Mouse (Mus musculus): Measurements from ENCODE around the gene Eef2k.

Eef2k gene

DNA sequence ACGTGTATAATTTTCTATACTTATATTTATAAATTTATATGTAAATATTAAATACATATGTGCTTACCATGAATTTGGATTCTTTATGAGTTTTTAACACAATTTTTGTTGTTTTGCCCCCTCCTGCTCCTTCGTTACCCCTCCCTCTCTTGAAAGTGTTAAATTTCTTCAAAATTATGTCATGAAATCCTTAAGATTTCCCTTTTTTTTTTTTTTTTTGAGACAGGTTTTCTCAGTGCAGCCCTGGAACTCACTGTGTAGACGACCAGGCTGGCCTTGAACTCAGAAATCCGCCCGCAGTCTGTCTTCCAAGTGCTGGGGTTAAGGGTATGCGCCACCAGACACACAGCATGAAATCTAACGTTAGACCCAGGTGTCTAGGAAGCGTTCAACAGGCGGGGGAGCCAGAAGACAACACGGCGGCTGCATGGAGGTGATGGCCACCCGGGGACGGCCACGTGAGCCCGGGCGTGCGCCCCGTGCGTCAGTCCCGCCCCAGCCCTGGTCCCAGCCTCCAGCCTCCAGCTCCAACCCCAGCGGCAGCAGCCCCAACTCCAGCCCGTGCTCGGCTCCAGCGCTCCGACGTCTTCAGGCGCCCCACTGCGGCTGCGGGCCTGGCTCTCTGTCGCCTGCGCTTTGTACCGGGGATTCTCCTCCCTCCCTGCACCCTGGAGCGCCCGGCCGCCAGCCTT, at the start of gene Eef2k:
Gene Eef2k (plus strand): TSS at position 487 of the 692 bp plus-strand sequence.
- peak; percentile 86 for DNase-seq (ENCODE audit: low spot score)

DNA sequence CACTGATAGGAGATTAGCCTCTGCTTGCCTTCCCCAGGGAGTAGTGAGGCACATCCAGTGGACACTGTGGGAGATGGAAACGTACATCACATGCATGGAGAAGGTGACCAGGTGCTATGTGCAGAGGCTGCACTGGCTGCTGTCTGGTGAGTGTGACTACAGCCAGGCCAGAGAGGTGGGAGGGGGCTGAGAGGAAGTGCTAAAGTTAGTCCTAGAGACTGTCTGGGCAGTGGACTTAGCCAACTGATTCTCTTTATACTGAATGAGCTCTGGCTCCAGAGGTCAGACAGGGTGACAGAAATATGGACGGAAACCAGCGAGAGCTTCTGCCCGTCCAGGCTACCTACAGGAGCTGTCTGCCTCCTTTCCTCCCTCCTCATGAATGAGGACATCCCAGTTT, 47.1 kb upstream of the Eef2k start:
- DNase-seq (ENCODE audit: low spot score), result no peak

DNA sequence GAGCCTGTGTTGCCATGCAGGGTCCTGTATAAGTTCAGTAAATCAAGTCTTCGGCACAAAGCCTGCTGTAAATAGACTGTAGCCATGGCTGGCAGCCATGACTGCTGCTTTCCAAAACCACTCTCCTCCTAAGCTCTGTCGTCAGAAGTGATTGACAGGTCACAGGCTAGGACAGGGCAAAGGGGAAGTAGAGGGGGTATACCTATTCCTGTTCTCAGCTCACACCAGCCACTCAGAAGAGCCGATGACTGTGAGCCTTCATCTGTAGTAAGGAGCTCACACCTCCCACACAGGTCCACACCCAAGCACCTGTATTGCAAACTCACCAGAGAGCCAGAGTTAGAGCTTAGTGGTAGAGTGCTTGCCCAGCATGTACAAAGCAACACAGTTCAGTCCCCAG, 46.3 kb upstream of the Eef2k start:
- no peak for DNase-seq (ENCODE audit: low spot score)

DNA sequence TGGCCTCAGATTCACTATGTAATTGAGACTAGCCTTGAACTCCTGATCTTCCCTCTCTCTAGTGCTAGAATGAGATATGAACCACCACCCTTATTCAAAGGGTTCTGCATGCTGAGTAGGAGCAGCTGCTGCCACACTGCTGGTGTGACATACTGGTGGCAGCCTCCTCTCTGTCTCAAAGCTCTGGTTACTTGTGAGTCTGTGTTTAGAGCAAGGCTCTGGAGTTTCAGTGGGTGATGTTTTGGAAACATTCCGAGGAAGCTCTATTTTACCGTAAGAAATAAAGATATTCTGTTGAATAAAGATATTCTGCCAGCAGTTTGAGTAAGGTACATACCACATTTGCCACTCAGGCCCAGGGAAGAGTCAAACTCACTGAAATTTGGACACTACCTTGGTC, 39.4 kb upstream of the Eef2k start:
- DNase-seq (ENCODE audit: low spot score), result no peak

DNA sequence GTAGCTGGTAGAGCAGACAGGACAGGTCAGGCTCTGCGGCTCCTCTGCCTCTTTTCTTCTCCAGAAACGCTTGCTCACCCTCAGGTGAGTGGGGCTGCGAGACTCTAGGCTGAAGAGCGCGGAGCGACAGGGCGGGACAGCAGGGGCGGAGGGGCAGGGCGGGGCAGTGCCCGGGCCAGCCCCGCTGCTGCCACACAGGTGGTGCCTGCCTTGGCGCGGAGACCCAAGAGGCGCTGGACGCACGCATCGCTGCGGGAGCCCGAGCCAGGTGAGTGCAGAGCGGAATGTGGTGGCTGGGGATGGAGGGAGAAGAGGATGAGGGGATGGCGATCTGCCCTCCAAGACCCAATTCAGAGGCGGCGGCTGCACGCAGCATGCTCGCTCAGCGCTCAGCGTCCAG, 32.9 kb upstream of the Eef2k start:
- no peak for DNase-seq (ENCODE audit: low spot score)

DNA sequence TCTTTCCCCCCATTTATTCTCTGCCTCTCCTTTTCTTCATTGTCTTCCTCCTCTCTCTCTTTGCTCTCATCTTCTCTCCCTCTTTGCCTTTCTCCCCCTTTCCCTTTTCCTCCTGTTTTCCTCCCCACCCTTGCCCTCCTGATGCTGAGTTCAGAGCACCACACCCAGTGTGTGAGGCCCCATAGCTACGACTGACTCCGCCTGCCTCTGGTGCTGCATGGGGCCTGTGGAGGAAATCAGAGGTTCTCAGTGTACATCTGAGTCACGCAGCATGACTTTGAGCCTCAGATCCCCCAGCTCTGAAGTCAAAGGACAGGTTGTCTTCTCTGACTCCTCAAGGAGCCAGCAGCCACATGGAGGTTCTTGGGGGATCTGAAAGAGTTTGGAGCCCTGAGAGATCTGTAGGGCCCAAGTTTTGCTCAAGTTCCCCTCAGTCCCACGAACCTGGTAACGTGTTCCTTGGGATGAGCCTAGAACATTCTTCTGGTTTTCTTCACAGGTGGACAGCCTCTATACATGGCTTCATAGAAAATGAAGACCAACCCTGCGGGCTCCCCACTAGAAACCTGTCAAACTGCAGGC, 30.7 kb upstream of the Eef2k start, which contains the start of gene Gm5737:
Gene Gm5737 (plus strand): TSS at position 532 of the 582 bp plus-strand sequence.
- no peak for DNase-seq (ENCODE audit: low spot score)

DNA sequence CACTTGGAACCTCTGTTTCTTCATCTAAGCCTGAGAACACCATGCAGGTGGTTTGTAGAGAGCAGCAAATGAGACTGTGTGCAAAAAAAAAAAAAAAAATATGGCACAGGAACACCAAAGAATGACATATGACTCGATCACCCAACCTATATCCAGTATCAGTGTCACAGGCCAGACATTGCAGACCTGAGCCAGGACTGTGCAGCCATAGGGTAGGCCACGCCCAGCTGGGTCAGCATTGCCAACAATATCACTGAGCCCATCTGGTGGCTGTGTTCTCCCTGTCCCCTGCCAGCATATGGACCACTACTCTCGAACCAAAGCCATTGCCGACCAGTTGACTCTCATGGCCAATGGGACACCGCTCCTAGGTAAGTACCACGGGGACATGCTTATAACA, 25.1 kb upstream of the Eef2k start:
- DNase-seq (ENCODE audit: low spot score), result no peak

DNA sequence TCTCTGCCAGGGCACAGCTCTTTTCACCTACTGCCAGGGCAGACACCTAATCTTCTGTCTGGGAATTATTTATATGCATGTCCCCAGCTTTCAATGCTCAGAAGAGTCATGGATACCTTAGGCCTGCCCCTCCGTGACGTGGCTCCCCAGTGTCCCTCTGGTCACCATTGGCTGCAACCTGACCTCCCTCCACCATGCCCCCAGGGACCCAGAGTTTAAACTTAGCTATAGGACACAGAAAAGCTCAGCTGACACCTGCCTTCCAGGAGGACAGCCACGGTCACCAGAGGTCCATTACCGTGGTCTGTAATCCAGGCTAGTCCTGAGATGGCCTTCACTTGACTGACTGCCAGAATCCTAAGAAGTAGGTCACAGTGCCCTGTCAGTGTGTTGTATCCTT, 23.2 kb upstream of the Eef2k start:
- no peak for DNase-seq (ENCODE audit: low spot score)

DNA sequence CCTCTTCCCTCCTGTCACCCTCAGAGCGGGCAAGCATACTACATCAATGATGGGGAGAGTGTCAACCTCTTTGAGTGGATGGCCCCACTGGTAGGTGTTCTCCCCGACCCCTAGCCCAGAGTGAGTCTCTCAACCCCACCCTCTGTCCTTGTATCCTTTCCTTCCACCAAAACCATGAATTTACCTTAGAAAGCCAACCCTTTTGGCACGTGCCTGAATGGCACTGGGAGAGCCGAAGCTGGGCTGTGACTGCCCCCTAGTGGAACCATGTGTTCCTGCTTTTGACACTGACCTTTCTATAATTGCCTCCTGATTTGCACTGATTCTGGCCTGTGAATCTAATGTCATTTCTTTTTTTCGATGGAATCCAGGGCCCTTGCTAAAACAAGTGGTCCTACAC, 19.4 kb upstream of the Eef2k start:
- peak; percentile 58 for DNase-seq (ENCODE audit: low spot score)

DNA sequence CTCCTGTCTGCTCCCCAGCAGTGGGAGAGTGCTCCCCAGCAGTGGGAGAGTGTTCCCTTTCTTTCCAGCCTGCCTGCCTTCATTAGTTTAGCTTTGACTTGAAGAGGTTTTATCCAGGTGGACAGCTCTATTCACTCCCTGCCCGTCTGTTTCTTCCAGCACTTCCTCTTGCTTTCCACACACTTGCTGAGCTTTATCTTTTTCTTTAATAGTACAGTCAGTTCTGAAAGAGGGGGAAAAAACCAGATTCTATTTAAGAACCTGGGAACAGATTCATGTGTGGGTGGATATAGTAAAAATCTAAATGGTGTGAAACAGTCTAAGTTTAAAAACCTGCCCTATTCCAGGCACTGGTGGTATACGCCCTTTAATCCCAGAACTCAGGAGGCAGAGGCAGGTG, 17.5 kb upstream of the Eef2k start:
- DNase-seq (ENCODE audit: low spot score), result no peak

DNA sequence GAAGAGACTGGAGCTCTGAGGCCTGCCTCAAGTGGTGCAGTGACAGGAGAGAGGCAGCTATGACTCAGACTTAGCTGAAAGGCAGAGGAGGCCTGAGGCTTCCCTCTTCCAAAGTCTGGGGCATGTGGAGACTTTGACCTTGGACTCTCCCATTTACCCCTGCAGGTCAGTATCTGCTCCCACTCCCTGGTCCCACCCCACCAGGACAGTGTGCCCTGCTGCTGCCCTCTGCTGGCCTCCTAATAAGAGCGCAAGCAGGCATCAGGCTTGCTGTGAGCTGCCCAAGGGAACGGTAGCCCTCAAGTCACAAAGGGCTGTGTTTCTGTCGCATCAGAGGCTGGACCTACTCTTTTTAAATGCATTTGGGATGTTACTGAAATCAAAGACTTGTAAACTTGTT, 16.2 kb upstream of the Eef2k start:
- DNase-seq (ENCODE audit: low spot score), result no peak

DNA sequence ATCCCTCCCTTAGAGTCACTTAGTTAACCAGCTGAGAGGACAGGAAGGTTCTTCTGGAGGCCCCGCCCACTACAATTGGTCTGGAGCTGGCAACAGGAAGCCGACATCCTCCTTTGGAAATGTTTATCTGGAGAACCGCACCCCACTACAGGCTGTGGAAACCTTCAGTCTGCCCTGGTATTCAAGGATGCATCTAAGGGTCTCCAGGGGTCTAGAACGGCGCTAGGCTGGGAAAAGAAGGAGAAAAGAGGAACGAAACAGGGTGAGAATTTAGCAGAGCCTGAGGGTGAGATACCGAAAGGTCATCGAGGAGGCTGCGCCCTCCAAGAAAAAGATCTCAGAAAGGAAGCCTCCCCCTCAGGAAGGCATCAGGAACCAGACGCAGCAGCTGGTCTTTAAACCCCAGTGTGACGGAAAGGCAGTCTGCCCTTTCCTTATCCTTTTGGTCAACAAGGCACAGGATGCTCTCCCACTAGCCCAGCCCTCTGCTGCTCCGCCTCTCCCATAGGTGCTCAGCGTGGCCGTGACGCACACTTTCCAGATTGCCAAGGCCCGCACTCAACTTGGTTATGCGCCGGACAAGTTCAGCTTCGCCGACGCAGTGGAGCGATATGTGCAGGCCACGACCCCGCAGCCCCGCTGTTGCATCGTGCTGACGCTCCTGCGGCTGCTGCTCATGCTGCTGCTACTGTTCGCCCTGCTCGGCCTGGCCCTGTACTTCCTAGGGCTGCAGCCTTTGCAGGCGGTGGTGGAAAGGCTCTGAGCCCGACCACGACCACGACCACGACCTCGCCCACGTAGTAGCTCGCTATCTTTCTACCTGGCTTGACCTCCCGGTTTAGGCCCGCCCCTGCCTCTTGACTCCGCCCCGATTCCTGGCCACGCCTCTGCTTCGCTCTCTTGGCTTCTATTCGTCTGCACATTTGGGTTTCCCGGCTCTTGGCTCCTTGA, 11.9 kb upstream of the Eef2k start:
- peak; percentile 51 for DNase-seq (ENCODE audit: low spot score)

DNA sequence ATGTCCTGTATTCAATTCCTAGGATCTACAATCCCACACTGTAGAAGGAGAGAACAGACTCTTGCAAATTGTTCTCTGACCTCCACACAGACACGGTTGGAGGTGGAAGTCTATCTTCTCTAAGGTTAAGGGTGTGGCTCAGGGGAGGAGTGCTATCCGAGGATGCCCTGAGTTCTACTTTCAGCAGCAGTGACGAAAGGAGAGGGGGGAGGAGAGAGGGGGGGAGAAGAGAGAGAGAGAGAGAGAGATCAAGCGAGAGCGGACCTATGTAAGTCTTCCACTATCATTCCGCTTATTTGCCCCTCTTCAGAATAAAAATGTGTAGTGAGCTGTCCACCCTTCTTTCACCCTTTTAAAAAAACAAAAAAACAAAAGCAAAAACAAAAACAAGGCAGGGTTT, 8.2 kb upstream of the Eef2k start:
- DNase-seq (ENCODE audit: low spot score), result peak; percentile 27

DNA sequence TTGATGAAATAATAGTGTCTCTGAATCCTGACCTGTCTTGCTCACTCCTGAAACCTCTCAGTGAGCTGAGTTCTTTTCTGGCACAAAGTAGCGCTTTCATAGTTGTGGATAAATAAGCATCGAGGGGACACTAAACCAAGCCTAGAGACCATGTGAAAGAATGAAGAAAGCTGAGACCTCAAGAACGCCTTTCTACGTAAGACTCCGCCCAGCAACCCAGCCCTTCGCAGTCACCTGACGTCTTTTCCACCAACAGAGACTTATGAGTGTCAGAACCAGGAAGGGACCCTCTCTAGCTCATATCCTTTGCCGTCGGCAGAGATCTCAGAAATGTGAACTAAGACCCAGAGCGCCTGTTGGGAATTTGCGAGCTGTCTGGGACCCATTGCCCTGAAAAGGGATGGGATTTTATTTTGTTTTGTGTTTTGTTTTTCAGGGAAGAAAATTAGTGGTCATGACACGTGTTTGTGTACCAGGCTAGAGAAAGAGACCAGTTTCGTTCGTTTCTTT, 7.7 kb upstream of the Eef2k start:
- DNase-seq (ENCODE audit: low spot score), result peak; percentile 84

DNA sequence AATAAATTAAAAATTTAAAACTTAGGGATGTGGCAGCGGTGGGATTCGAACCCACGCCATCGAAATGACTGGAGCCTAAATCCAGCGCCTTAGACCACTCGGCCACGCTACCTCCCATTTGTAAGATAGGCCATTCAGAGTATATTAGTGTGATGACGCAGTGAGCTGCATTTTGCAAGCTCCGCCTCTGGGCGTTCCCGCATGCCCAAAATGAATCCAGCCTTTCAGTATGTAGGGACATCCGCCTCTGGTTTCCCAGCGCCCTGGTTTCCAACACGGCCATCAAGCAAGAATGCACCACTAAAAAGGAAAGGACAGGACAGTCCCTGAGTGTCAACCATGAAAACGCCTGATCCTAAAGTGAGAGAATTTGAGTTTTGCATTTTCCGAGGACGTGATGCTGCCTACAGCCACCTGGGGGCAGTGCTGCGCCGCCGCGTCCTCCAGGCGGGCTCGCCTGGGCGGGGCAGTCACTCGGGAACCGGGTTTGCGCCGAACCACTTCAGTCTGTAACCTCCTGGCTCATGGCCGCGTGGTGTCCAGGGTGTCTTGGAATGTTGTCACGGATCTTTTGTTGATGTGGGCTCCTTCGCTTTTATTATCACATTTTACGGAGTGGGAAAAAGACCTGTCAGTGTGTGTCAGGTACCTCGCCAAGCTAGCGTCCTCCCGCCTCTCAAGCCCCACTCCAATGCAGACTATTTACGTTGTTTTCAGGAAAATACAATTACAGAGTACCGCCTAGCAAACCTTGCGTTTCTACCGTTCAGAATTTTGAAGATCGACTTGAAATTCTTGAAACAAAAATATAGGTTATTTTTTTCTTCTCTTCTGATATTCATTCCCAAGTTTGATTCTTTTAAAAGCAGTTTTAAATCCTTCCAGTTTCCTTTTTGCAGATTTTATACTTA, 6.9 kb upstream of the Eef2k start:
- peak; percentile 94 for DNase-seq (ENCODE audit: low spot score)

DNA sequence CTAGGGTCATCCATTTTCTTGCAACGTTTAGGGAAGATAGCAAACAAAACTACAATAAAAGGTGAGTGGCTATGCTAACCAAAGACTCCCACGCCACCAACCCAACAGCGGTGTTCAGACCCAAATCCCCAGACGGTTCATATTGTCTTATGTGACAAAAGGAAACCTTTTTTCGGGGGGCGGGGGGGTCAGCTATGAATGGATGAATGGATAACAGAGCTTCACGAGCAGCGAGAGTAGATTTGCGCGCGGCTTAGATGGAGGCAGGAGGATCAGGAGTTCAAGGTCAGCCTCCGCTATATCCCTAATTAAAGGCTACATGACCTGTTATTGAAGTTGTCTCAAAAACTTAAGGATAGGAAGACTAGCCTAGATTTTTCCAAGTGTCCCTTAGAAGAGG, 6.3 kb upstream of the Eef2k start:
- no peak for DNase-seq (ENCODE audit: low spot score)

DNA sequence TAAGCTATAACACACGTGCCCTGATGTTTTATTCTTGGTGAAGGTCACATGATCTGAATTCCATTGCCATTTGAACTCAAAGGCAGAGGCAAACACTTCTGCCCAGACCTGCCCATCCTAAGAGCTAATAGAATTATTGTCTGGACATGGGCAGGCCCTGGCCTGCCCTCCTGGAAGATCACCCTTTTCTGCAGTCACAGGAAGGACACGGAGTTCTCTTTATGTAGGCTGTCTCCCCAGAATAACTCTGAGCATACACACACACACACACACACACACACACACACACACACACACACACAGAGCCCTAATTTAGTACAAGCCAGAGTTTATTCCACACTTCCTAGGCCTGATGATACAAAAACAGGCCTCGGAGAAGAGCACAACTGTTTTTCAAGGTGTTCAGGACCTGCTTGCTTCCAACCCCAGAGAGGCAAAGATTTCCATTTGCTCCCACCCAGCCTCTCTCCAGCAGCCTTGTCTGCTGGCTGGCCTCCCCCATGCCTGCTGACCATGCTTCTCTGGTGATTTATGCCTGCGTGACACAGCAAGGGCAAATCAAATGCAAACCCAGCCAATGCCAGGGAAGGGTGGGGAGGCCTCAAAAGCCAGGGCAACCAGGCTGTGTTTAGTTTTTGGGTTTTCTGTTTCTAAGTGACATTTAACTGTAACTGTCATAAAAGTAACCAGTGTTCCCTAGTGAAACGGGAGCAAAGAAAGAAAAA, 4.0 kb upstream of the Eef2k start:
- DNase-seq (ENCODE audit: low spot score), result no peak

DNA sequence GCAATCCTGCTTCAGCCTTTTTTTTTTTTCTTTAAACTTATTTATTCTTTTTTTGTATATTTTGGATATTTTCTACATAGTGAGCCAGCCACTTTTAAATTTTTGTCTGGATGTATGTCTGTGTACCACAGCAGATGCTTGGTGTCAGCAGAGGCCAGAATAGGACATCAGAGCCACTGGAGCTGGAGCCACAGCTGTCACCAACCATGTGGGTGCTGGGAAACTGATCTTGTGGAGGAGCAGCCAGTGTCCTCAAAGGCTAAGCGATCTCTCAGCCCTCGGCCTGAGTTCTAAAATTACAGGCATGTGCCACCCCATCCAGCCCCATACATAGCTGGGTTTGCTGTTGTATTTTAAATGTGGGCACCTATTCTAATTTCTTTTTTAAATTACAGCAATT, 2.8 kb upstream of the Eef2k start:
- DNase-seq (ENCODE audit: low spot score), result no peak

DNA sequence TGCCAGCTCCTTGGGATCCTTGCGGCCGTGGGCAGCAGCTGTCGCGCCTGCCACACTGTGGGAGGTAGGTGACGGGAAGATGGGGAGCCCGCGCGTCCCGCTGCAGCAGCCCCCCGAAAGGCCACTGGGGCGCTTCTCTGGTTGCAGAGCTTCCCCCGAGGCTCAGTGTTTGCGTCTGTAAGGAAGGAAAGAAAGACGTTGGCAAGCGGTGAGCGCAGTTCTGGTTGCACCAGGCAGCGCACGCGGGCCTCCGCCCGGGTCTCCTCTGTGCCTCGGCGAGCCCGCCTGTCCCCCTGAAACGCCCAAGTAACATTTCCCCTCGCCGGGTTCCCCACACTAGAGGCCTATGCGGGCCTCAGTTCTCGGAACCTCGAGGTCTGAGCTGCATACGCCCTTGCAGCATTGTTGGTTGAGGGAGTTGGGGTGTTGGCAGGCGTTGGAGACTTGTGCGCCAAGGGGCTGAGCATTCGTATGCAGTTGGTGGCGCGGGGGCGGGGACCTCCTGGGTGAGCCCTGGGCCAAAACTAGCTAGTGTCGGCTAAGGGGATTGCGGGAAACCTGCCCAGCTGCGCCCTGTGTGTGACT, 498 bp downstream of the Eef2k start:
- peak; percentile 61 for DNase-seq (ENCODE audit: low spot score)

DNA sequence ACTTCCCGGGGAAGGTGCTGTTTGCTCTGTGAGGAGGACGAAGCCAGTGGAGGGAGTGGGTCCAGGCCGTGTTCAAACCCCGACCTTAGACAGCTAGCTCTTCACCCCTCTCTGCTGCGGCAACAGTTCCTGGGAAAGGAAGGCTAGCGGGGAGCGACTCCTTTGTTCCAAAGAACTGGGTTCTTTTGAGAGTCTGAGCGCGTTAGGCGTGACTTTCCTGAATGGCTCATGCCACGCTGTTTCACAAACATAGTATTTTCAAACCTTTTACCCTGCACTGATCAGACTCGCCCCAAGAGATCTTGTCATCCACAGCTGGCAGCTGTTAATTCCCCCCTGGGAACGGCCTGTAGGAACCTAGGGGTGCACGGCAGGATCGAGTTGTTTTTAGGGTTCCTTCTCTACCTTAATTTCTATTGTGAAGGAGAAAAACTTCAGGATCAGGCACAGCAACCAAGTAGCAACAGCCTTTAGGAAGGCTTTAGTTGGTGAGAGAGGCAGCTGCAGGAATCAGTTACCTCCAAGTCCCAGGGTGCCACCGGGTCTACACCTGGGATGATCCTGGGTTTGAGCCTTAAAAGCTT, 1.3 kb downstream of the Eef2k start:
- DNase-seq (ENCODE audit: low spot score), result no peak

Measured in T-cell, adult 2 months (primary cell).